Mouse (Mus musculus) spleen, postnatal 4 days (tissue): ENCODE data around the gene Dtnb.
"Not testable (repeated sequence)": the region's sequence is repeated elsewhere in the genome, so short reads cannot be mapped to it uniquely, and the experiment has no call there.

Experiments
- DNase-seq, 2 experiments: peaks; one replicate each; pipeline ENCODE4 v3.0.0; 2022; ENCODE audit warnings: low spot score in 2 of 2

The Dtnb gene

DNA sequence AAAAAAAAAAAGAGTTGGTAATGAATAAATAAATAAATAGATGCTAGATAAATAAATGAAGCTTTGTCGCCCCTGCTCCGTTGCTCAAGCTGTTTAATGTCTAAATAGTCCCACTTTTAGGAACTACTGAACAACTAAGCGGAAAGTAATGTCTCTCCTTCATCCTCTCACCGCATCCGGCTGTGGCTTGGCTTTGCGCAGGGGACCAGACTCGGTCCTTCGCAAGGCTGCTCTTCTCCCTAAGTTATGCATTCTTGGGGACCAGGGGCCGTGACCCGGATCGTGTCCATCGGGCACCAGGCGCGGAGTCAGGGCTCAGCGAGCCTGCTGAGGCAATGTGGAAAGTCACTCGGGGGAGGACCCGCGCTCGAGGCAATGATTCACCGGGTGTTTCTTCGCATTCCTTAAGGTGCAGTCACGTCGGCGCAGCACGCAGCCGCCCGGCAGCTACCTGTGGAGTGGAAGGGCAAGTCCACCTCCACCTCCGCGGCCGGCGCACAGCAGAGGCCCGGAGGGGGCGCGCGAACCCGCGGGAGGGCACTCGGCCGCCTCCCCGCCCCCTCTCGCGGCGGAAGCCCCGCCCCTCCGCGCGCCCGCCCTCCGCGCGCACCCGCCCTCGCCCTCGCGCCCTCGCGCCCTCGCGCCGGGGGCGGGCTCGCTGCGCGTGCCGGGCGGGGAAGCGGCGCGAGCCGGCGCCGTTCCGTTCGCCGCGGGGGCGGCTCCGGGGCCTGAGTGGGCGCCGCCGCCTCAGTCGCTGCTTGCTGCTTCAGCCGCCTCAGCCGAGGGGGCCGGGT, at the start of gene Dtnb:
Gene Dtnb, plus strand, starts transcription at position 595 of the 794 bp plus-strand sequence.
- DNase-seq: peak; percentile 73 to 87

DNA sequence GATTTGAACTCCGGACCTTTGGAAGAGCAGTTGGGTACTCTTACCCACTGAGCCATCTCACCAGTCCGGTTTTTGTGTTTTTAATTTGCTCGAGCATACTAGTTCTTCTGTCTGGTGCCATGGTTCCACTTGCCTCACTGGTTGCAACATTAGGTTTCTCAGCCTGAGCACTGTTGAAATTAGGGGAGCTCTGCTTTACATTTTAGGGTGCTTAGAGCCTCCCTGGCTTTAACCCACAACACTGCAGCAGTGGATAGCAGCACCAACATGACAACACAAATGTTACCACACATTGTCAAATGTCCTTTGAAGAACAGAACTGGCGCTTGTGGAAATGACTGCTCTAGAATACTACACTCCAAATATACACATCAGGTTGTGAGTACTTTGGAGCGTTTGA, 46.6 kb upstream of the Dtnb start:
- no peak for DNase-seq

DNA sequence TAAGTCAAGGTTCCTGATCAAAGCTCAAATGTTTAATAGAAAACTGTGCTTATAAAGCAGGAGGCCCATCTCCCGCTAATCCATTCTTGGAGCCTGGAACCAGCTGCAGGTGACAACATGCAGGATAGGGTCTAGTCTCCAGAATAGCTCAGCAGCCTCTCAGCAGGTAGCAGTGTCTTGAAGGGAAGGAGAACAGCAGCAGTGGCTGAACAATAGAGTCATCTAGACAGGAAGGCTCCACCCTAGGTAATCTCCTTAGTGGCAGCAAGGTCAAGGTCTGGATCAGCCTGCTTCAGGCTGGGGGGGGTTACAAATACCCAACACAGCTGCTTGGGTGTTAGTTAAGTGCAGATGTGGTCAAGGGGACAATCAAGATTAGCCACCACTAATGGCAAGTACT, 36.7 kb upstream of the Dtnb start:
- not testable (repeated sequence) for DNase-seq

DNA sequence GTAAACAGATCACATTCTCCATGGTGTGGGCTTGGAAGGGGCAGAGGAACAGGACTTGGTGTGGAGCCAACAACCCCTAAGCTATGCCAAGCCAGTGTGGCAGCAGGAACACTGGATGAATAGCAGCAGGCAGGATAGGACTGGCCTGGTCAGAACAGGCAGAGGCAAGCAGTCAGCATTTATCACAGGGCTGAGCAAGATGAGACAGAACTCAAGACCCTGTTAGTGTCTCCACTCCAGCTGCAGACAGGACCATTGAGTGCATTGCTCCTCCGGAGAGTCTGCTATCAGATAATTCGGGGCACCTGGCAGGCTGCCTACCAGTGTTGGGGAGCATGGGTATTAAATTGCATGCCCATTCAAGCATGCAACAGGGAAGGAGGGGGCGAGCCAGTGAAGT, 34.6 kb upstream of the Dtnb start:
- no peak for DNase-seq

DNA sequence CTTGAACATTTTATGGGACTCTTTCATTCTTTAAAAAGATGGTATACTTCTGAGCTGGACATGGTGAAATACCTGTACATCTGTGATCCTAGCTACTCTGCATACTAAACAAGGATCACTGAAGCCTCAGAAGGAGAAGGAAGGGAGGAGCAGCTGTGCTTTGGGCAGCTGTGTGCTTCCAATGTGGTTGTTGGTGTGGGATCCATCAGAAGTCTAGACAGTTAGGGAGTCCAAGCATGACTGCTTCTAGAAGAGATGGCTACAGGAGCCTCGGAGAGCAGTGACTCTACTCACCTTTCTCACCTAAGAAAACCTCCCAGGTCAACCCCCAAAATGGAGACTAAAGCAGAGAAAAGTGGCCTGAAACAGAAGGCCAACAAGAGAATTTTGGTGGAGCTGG, 34.1 kb upstream of the Dtnb start:
- no peak for DNase-seq

DNA sequence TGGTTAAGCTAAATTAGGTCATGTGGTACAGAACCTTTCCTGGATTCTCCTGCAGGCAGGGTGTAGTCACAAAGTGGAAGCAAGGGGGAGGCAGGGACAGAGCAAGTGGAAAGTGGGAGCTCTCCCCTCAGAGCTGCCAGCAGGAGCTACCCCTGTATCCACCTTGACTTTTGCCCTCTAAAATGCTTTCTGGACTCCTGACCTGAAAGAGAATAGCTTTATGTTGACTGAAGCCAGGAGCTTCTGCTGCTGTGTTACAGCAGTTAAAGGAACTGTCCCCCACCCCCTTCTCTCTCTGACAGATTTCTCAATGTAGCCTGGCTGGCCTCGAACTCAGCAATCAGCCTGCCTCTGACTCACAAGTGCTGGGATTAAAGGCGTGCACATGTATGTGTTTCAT, 32.6 kb upstream of the Dtnb start:
- no peak for DNase-seq

DNA sequence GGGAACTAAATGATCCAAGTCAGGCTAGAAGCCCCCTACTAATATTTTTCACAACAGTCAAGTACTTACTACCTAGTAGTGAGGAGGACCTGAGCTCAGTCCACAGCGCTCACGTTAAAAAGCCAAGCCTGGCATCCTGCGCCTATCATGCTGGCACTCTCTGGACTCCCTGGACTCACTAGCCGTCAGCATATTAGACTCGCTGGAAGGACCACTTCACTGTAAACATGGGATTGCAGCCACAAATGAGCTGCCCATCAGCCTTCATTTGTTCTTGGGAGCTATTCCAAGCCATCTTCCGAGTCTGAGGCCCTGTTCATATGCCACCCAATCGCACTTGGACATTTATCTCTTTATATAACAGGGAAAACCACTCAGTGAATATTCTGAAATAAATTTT, 31.3 kb upstream of the Dtnb start:
- no peak for DNase-seq

DNA sequence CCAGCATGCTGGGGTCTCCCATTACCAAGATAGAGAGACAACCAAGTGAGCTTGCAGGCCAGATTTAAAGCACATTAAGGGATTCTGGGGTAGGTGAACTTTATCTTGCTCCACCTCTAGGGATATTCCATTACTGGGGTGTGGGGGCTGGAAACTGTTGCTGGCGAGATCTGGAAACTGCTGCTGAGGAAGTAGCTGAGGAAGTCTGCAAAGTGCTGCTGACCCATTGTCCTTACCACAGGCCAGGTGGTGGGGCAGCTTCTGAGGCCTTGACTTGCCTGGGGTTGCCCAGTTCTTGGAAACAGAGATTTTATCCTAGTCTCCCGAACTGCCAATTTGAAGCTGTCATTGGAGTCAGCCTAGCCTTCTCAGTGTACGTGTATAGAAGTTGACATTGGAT, 26.7 kb upstream of the Dtnb start:
- DNase-seq: no peak

DNA sequence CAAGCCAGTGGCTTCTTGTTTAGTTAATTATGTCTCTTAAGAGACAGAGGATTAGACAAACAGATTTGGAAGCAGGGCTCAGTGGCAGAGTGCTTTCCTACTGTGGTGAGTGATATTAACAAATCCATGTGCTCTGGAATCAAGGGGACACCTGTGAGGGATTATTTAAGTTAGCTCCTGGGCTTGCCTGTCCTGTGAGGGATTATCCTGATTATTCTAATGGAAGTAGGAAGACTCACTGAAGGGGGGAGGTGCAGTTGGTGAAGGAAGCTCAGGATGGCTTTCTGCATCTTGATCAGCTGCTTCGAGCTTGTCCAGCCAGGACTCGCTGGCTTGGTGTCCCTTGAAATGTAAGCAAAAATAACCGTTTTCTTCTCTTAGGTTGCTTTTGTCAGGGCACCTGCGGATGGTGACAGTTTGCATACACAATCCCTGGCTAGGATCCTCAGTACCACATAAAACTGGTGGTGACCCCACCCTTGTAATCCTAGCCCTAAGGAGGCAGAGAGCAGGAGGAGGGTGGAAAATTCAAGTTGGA, 26.0 kb upstream of the Dtnb start:
- DNase-seq: no peak

DNA sequence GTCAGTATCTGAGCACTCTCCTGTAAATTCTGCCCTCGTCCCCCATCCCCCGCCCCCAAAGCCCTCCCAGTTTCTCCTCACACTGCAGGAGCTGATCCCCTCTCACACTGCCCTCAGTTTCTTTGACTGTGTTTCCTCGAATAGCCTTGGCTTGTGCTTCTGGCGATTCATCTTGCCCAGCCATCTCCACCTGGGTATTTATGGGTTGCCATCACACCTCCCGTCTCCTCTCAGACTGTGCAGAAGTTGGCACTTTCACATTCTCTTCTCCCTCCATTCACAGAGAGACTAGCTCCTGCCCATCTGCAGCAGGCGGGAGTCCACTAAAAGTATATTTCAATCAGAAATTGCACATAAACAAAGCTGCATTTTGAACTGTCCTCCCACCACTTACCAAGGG, 25.4 kb upstream of the Dtnb start:
- no peak for DNase-seq

DNA sequence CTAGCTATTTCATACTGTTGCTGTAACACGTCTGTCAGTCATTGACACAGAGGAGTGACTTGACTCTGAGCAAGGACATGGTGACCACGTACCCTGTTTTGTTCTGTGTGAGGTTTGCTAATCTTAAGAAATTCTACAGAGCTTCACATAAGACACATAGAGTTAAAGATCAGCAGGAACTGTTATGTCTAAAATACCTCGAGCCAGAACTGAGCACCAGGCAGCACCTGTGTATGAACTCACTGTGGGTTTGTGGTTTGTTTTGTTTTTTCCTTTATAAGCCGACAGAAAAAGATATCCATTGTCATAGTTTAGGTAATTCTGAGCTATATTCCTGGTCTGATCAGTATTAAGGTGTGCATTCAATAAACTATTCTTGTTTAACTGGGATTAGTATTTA, 24.7 kb upstream of the Dtnb start:
- no peak for DNase-seq

DNA sequence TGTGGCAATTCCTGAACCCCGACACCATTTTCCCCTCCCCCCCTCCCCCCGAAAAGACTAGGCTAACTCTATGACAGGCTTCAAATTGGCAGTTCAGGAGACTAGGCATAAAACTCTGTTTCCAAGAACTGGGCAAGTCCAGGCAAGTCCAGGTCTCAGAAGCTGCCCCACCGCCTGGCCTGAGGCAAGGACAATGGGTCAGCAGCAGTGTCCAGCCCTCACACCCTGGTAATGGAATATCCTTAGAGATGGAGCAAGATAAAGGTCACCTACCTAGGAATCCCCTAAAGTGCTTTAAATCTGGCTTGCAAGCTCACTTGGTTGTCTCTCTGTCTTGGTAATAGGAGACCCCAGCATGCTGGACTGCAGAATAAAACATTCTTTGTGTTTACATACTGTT, 24.3 kb upstream of the Dtnb start:
- no peak for DNase-seq

DNA sequence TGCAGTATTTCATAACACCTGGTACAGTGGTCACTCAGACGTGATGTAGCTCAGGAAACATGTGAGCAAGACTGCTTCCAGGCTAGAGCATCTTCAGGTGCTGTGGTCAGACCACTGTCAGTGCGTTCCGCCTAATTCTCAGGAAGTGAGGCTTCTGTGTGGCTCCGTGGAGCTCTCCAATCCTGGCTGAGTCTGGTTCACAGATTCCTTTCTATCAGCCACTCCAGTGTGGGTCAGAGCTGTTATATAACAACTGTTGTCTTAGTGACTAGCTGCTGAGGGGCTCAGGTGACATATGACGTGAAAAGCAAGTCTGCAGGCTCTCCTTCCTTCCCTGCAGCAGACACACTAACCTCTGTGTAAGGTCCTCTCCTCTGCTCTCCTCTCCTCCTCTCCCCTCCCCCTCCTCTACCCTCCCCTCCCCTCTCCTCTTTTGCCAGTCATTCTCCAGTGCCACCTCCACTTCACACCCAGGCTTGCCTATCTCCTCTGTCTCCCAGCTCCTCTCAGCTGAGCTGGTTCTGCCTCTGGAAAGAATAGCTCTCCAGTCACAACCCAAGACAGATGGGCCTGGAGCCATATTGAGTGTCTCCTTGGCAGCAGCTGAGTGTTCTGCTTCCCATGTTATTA, 23.5 kb upstream of the Dtnb start:
- DNase-seq: no peak

DNA sequence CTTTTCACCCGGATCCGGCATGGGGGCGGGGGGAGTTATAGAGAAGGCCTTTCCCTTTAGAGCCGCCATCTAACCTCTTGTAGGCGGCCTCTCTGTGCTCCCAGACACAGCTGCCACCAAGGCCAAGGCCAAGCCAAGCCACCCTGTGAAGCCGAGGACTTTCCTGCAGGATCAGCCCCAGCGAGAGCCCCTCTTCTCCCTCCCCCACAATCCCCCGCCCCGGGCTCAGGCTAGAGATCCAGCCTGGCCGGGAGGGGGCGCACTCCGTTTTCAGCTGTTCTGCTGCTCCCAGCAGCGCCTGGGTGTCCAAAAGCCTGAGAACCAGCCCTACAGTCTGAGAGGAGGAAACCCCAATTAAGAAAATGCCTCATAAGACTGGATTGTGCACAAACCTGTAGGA, 21.9 kb upstream of the Dtnb start:
- peak in 1 of 2 experiments; percentile 69 for DNase-seq

DNA sequence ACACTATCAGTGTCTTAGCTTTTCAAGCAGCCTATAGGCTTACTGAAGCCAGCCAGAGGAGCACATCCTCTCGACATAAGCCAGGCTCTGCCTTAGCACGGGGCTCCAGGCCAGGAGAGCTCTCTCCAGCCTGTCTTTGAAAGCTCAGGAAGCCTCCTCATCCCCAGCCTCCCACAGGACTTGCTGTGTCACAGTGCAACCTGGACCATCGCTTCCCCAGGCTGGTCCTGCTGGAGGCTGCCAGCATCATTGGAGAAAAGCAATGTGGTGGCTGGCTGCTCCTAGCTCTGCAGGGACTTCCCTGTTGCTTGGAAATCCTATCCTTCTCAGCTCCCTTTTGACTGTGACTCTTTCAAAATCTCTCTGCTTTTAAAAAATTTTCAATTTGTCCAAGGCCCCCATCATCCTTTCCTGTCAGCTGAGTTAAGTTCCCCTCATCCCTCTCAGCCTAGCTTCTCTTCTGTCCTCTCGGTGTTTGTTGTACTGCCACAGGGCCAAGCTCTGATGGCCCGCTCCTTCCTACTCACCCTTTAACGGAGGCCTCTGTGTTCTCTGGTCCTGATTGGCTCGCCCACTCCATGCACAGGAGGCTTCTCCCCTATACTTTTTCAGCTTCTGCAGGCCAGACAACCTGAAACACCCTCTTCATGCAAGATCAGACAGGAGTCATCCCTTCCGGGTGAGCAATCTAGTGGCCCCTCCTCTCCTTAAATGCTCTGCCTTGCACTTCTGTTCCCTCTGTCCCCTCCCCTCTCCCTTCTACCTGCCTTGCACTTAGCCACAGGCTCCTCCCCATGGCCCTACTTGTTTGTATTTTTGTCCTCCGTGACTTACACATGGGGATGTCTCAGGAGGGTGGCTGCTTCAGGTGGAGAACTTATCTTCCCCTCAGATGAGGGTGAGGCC, 14.5 kb upstream of the Dtnb start:
- no peak for DNase-seq

DNA sequence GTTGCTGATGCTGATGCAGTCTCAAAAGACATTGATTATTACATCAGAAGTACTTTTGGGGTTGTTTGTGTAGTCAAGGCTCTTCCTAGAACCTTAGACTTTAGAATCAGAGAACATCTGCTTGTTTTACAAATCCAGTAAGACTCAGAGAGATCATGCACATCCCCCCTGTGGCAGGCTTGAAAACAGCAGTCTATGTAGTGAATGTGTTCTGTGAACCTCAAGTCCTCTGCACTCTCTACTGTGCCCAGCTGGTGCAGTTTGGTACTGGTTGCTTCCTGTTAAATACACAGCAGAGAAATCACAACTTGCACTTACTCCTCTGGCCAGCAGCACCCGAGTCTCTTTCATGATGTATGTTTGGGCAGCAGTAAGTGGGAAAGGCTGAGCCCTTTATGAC, 11.6 kb upstream of the Dtnb start:
- DNase-seq: peak; percentile 60 to 67

DNA sequence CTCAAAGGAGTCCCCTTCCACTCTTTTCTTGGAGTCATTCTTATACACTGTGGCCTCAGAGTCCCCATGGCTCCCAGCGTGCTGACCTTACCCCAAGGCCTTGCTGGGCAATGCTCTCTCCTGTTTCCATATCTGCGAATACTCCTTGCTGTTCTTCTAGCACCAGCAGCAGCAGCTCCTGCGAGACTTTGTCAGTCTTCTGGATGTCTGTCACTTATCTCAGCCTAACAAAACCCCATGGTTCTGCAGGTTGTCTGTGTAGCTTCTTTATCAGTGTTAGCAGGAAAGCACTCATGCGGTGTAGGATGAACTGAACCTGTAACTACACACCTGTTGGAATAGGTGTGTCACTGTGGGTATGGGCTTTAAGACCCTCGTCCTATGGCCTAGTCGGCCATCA, 11.1 kb upstream of the Dtnb start:
- DNase-seq: no peak

DNA sequence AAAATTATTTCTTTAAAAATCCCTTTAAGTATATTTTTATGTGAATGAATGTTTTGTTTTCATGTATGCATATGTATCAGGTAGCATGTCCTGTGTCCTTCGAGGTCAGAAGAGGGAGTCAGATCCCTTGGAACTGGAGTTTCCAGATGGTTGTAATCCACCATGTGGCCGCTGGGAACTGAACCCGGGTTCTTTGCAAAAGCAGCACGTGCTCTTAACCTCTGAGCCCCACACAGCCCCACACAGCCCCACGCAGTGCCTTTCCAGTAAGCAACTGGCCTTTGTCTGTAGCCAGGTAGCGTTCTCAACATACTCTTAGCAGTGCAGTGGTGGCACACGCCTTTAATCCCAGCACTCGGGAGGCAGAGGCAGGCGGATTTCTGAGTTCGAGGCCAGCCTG, 9.4 kb upstream of the Dtnb start:
- no peak for DNase-seq

DNA sequence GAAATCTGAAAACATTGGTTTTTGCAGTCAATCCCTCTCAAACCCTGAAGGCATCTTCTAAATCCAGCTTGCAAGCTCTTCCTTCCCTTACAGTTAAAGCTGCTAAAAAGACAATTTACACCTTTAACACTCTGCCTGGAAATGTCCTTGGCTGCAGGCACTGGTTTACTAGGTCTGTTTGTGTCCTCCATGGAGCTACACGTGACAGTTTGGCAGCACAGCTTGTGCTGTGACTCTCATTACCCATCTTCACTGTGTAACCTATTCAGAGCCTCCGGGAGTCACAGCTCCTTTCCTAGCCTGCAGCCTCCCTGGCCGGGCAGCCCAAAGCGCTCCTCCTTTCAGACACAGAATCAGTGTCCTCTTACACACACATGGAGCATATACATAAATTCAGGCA, 8.5 kb upstream of the Dtnb start:
- DNase-seq: no peak

DNA sequence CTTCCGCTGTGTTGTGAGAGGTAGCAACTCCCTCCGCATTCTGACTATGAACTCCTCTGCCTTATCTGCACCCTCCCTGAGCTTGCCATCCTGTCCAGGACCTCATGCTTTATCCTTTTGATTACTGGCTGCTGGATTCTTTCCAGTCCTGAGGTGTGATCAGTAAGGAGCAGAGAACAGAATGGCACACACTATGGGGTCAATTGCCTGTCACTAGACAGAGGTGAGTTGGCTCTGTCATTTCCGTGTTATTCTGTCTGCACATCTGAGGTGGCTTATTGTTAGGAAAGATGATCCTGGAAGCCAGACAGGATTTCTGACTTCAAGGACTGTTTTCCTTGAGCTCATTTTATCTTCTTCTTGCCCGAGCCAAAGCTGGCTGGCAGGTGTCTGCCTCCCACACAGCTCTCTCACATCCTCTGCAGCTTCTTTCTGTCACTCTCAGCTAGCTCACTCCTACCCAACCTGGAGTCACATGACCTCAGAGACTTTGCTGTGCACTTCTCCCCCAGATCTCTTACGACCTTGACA, 3.7 kb upstream of the Dtnb start:
- no peak for DNase-seq

DNA sequence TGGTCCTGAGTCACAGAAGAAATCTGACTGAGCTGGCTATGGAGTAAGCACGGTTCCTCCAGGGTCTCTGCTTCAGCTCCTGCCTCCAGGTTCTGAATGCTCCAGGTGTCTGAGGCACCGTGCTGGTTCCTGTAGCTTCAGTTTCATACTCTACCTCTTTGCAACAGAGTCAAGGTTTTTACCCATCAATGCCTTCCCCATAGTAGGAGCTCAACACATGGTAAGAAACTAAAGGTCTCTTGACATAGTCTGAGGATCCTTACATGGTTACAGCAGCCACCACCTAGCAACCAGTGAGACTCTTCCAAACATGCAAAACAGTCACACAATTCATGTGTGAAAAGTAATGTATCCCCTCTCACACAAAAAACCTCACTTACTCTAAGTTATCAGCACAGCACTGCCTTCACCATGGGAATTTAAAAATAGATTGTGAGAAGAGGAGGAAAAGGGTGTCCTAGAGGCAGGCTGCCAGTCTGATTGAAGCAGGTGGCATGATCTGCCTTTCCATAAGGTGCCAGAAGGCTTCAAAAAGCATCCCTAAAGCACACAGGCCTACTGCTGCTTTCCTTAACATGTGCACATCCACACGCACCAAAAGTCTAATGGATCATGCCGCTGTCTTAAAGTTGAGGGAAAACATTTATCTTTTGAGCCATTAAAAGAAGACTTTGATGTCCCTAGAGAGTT, 1.3 kb upstream of the Dtnb start:
- no peak for DNase-seq
